Mouse (Mus musculus) embryonic fibroblast, embryonic 13.5 days (primary cell): ENCODE measurements around the gene Syce2.

Experiments used
- CTCF ChIP-seq: IDR thresholded peaks from 2 replicates; pipeline ENCODE4 v1.5.1; 2011; ENCODE audit warnings: mild to moderate bottlenecking, control low read depth, low read length, moderate library complexity, borderline replicate concordance; ENCODE audit not compliant: insufficient read depth
- POLR2A ChIP-seq: IDR thresholded peaks from 2 replicates; pipeline ENCODE4 v1.6.1; 2011; ENCODE audit warnings: low read depth, mild to moderate bottlenecking, control low read depth, low read length, moderate library complexity

- TF ChIP-seq CTCF (no peak), POLR2A (no peak)
Observed at GRCm38 (mm10) chr8:84889141-84889540, 17.2 kb downstream of the Syce2 start.
